Mouse (Mus musculus) hindbrain, embryonic 15.5 days (tissue): ENCODE data around the gene Tssk3. TPM values are rescaled to one million over a fixed set of nuclear protein-coding genes. Genes with fewer than 3 reads are reported as not detected.

Experiments
- ATAC-seq: fragments of 200-750 bp; cut with Nextera tagmentation; 2 replicates; pipeline ENCODE4 v1.8.0; 2017; ENCODE audit warnings: low read depth, moderate number of reproducible peaks, moderate TSS enrichment; ENCODE audit not compliant: low FRiP score
- H3K27ac ChIP-seq: fragments of 300-500 bp; sonication (generic); replicated peaks from 2 replicates; pipeline ENCODE4 v1.5.1; 2015; ENCODE audit warnings: mild to moderate bottlenecking, inconsistent platforms
- H3K27me3 ChIP-seq: fragments of 300-500 bp; sonication (generic); 2 replicates; pipeline ENCODE4 v1.6.1; 2015; ENCODE audit warnings: control low read depth, inconsistent platforms
- H3K36me3 ChIP-seq: fragments of 300-500 bp; sonication (generic); 2 replicates; pipeline ENCODE4 v1.6.1; 2015; ENCODE audit warnings: control low read depth, inconsistent platforms
- H3K4me1 ChIP-seq: fragments of 300-500 bp; sonication (generic); replicated peaks from 2 replicates; pipeline ENCODE4 v1.6.1; 2015; ENCODE audit warnings: control low read depth, inconsistent platforms
- H3K4me2 ChIP-seq: fragments of 300-500 bp; sonication (generic); 2 replicates; pipeline ENCODE4 v1.6.1; 2015; ENCODE audit warnings: moderate library complexity, mild to moderate bottlenecking, inconsistent platforms
- H3K4me3 ChIP-seq: fragments of 300-500 bp; sonication (generic); 2 replicates; pipeline ENCODE4 v1.5.1; 2015; ENCODE audit warnings: mild to moderate bottlenecking, inconsistent platforms
- H3K9ac ChIP-seq: fragments of 300-500 bp; sonication (generic); 2 replicates; pipeline ENCODE4 v1.6.1; 2015; ENCODE audit warnings: inconsistent platforms
- H3K9me3 ChIP-seq: fragments of 300-500 bp; sonication (generic); 2 replicates; pipeline ENCODE4 v1.6.1; 2016; ENCODE audit warnings: control low read depth, inconsistent platforms
- WGBS: fragments of 180-500 bp; shearing (Covaris S2); methylation state at CpG from one replicate; pipeline ENCODE4 v1.1.7; 2015; 5-methylcytosine and 5-hydroxymethylcytosine counted together
- polyA plus RNA-seq: library from polyadenylated mRNA; unstranded; fragments of >200 nt; fragmentation: Nextera tagmentation; extraction: Ambion mirVana; gene quantifications from 2 replicates; pipeline ENCODE4 v1.2.1, GENCODE M21; 2015

The Tssk3 gene
- polyA plus RNA-seq, 1 experiment from 2014 or later, result 0.53 TPM

DNA sequence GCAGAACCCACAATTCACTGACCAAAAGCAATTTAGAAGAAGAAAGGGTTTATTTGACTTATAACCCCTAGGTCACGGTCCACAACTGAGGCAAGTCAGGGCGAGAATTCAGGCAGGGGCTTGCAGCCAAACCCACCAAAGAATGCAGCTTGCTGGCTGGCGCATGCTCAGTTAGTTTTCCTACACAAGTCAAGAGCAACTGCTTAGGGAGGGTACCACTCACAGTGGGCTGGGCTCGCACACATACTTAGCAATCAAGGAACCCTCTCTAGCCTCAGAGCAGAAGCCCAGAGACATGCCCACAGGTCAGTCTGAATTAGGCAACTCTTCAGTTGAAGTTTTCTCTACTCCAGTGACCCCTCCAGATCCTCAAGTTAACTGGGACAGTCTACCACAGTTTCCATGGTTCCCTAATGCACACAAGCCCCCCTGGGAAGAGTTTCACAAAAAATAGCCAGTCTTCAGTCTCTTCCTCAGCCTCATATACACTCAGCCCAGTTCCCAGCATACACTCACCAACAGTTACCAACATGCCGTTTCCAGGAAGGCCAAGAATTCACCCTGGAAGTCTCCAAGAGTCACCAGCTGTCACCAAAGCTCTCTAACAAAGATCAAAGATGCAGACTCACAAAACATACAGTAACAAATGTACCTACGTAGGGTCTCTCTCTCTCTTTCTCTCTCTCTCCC lies 20.0 kb upstream of the Tssk3 start:
- no peak for ATAC-seq
- 29% methylated on average over 6 of the region's 6 CpGs for WGBS
- Histone ChIP-seq H3K9ac (no peak overlapping the region), H3K4me3 (no peak overlapping the region), H3K36me3 (0 out of 2 replicates have a peak, but pooled peaks cover 5% of the 10 kb centered on the region), H3K27ac (peak overlapping the region; percentile 66), H3K4me1 (peaks cover 42% of the 10 kb centered on the region), H3K9me3 (no peaks in the 10 kb centered on the region), H3K4me2 (no peak overlapping the region), H3K27me3 (no peaks in the 10 kb centered on the region)

GRCm38 (mm10) chr4:129509650-129510049 lies 18.8 kb upstream of the Tssk3 start:
- no peaks in the 10 kb centered on the region for H3K27me3 ChIP-seq
- no peak for ATAC-seq
- H3K4me3 ChIP-seq, result no peak overlapping the region
- H3K27ac ChIP-seq, result no peak overlapping the region
- H3K9me3 ChIP-seq, result no peaks in the 10 kb centered on the region
- H3K4me1 ChIP-seq, result peaks cover 32% of the 10 kb centered on the region
- no peak overlapping the region for H3K4me2 ChIP-seq
- no peak overlapping the region for H3K9ac ChIP-seq
- 60% methylated on average over 3 of the region's 3 CpGs for WGBS
- H3K36me3 ChIP-seq, result no peaks in the 10 kb centered on the region

- 49% methylated on average over 15 of the region's 15 CpGs for WGBS
- Histone ChIP-seq H3K27ac (0 out of 2 replicates have a peak overlapping the region, but pooled peaks have one; percentile 27), H3K4me3 (no peak overlapping the region), H3K4me1 (peaks cover 32% of the 10 kb centered on the region), H3K9ac (no peak overlapping the region), H3K4me2 (no peak overlapping the region), H3K27me3 (no peaks in the 10 kb centered on the region), H3K9me3 (no peaks in the 10 kb centered on the region), H3K36me3 (no peaks in the 10 kb centered on the region)
- ATAC-seq, result no peak
Observed at GRCm38 (mm10) chr4:129508834-129509600, 18.2 kb upstream of the Tssk3 start.

GRCm38 (mm10) chr4:129508237-129508515 lies 17.4 kb upstream of the Tssk3 start:
- Histone ChIP-seq H3K27me3 (no peaks in the 10 kb centered on the region), H3K36me3 (no peaks in the 10 kb centered on the region), H3K4me3 (no peak overlapping the region), H3K9me3 (no peaks in the 10 kb centered on the region), H3K4me1 (peaks cover 30% of the 10 kb centered on the region), H3K4me2 (no peak overlapping the region), H3K9ac (no peak overlapping the region), H3K27ac (no peak overlapping the region)
- ATAC-seq, result no peak
- WGBS, result 65% methylated on average over 3 of the region's 3 CpGs

DNA sequence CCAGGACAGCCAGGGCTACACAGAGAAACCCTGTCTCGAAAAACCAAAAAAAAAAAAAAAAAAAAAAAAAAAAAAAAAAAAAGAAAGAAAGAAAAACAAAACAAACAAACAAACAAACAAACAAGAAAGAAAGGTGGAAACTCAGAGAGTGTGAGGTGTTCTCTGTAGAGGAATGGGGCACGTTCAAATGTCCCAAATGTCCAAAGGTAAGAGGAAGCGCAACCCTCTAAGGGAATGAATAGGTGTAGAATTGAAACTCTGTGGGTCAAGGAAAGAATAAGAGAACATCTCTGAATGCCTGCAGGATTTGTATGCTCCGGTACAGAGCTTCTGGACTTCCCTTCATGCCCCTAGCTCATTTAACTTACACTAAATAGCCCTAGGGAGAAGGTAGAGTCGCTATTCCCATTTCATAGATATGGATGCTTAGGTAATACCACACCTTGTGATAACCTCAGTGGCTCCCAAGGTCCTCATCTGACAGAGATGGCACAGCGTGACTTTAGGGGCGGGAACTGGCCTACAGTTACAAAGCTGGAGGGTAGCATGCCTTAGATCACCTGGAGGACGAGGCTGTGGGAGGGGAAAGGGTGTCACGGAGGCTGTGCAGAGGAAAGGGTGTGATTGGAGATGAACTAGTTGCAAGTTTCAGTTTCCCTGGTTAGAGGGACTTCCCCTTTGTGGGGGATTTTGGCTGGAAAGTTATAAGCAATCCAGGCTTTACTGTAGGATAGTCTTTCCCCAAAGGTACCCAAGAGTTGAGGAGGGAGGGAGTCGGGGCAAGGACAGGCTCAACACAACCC lies 16.8 kb upstream of the Tssk3 start:
- no peaks in the 10 kb centered on the region for H3K36me3 ChIP-seq
- WGBS, result 75% methylated on average over 9 of the region's 10 CpGs
- H3K27me3 ChIP-seq, result no peaks in the 10 kb centered on the region
- ATAC-seq, result no peak
- no peak overlapping the region for H3K4me3 ChIP-seq
- peaks cover 25% of the 10 kb centered on the region for H3K4me1 ChIP-seq
- no peak overlapping the region for H3K4me2 ChIP-seq
- no peak overlapping the region for H3K9ac ChIP-seq
- H3K27ac ChIP-seq, result no peak overlapping the region
- H3K9me3 ChIP-seq, result no peaks in the 10 kb centered on the region

DNA sequence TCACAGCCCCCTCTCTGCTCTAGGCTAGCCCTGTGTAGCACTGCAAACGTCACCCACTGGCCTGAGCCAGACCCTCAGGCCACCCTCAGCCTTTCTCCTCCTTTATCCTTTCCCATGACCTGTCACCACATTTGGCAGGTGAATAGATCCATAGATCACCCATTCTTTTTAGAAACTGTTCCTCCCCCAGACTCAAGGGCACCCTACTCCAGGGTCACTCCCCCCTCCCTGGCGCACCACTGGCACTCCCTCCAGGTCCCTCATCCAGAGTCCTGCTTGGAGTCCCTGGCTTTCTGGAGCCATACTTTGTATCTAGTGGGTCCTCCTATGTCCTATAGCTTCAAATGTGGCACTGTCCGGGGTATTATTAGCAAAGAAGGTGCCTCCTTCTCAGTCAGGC lies 14.7 kb upstream of the Tssk3 start:
- no peak overlapping the region for H3K27ac ChIP-seq
- H3K4me1 ChIP-seq, result peaks cover 20% of the 10 kb centered on the region; the same call in 1 of the 2 replicates
- WGBS, result 76% methylated on average over 3 of the region's 3 CpGs
- no peak for ATAC-seq
- no peak overlapping the region for H3K9ac ChIP-seq
- no peaks in the 10 kb centered on the region for H3K9me3 ChIP-seq
- H3K27me3 ChIP-seq, result no peaks in the 10 kb centered on the region
- H3K4me2 ChIP-seq, result no peak overlapping the region
- no peak overlapping the region for H3K4me3 ChIP-seq
- H3K36me3 ChIP-seq, result no peaks in the 10 kb centered on the region

DNA sequence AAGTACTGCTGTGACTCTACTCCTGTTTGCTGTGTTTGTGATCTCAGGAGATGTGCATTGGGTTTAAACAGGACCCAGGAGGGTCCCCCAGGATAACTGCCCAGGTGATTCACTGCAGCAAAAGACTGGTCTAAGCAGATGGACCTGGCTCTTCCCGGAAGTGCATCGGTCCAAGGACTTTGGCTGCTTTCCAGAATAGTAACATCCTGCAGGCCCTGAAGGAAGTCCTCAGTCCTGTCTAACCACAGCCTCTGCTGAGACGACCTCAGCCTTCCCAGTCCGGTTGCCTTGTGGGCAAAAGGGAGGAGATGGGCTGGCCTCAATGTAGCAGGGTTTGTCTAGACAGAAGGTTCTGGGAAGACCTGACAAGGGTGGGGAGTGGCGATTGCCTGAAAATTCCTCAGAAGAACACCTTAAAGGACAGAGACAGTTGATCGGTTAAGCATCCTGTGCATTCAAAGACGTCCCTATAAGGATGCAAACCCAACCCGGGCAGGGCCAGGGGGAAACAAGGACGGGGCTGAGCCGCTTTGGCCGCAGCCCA lies 12.2 kb upstream of the Tssk3 start:
- ATAC-seq, result no peak
- no peaks in the 10 kb centered on the region for H3K27me3 ChIP-seq
- WGBS, result 77% methylated on average over 11 of the region's 11 CpGs

DNA sequence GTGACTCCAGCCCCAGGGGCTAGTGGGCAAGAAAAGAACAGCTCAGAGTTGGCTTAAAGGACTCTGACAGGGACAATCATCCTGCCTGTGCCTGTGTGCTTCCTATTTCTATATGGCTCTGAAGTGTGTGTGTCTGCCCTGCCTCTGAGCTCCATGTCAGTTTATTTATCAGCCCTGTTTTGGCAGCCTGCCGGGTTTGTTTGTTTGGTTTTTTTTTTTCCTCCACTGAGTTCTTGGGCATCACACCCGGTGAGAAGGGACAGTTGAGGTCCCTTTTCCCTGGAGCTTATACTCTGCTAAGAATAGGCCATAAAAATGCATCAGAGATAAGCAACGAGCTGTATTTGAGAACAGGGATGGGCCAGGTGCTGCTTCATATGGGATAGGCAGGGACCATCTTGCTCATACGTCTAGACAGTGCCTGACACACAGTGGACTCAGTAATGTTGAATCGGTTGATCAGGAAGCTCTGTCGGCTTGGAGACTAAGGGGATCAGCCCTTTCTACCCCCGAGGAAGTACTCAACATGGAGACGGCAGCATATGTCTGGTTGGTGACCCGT lies 11.6 kb upstream of the Tssk3 start:
- H3K27me3 ChIP-seq, result no peaks in the 10 kb centered on the region
- peaks cover 15% of the 10 kb centered on the region; the same call in 1 of the 2 replicates for H3K4me1 ChIP-seq
- ATAC-seq, result no peak
- no peak overlapping the region for H3K4me2 ChIP-seq
- H3K9ac ChIP-seq, result no peak overlapping the region
- no peak overlapping the region for H3K27ac ChIP-seq
- no peak overlapping the region for H3K4me3 ChIP-seq
- H3K9me3 ChIP-seq, result no peaks in the 10 kb centered on the region
- H3K36me3 ChIP-seq, result no peaks in the 10 kb centered on the region
- WGBS, result 73% methylated on average over 9 of the region's 9 CpGs

More for the DNA sequence above, 12.2 kb upstream of the Tssk3 start:
- no peaks in the 10 kb centered on the region for H3K9me3 ChIP-seq
- H3K36me3 ChIP-seq, result no peaks in the 10 kb centered on the region
- no peak overlapping the region for H3K27ac ChIP-seq
- no peak overlapping the region for H3K4me2 ChIP-seq
- H3K4me1 ChIP-seq, result peaks cover 15% of the 10 kb centered on the region; the same call in 1 of the 2 replicates
- H3K9ac ChIP-seq, result no peak overlapping the region
- no peak overlapping the region for H3K4me3 ChIP-seq

- Histone ChIP-seq H3K4me1 (peaks cover 27% of the 10 kb centered on the region), H3K27me3 (no peaks in the 10 kb centered on the region), H3K36me3 (no peaks in the 10 kb centered on the region), H3K27ac (peak overlapping the region; percentile 78), H3K9ac (peak overlapping the region; percentile 55), H3K9me3 (no peaks in the 10 kb centered on the region), H3K4me2 (peak overlapping the region; percentile 97), H3K4me3 (peak overlapping the region; percentile 61)
- 2% methylated on average over 49 of the region's 49 CpGs for WGBS
- peak; percentile 77 for ATAC-seq
Observed at GRCm38 (mm10) chr4:129500607-129501566, 10.1 kb upstream of the Tssk3 start.

DNA sequence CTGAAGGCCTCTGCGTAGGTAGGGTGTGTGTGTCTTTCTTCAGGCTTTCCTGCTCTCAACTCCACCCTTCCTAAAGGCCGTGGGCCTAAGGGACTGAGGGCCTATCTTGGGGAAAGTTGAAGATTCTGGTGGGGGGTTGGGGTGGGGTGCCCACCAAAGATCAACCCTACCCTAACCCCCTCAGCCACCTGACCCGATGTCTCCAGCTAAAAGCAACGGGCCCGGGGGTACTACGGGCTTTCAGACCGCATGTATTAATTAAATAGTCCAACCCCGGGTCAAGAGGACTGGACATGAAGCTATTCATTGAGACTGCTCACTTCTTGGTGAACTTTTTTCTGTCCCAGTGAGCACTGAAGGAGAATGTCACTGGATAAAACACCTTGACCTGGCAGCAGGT lies 9.2 kb upstream of the Tssk3 start:
- Histone ChIP-seq H3K27me3 (no peaks in the 10 kb centered on the region), H3K27ac (peak overlapping the region; percentile 78; the same call in 1 of the 2 replicates)

GRCm38 (mm10) chr4:129498941-129499340 lies 8.1 kb upstream of the Tssk3 start:
- Histone ChIP-seq H3K36me3 (no peaks in the 10 kb centered on the region), H3K9me3 (no peaks in the 10 kb centered on the region), H3K27me3 (no peaks in the 10 kb centered on the region), H3K4me2 (no peak overlapping the region), H3K4me1 (peaks cover 31% of the 10 kb centered on the region), H3K27ac (no peak overlapping the region), H3K9ac (no peak overlapping the region), H3K4me3 (no peak overlapping the region)
- WGBS, result 74% methylated on average over 3 of the region's 3 CpGs
- ATAC-seq, result no peak

More for the DNA sequence above, 9.2 kb upstream of the Tssk3 start:
- Histone ChIP-seq H3K9ac (no peak overlapping the region), H3K4me3 (peak overlapping the region; percentile 61; the same call in 1 of the 2 replicates), H3K36me3 (no peaks in the 10 kb centered on the region), H3K4me1 (peaks cover 31% of the 10 kb centered on the region), H3K9me3 (no peaks in the 10 kb centered on the region), H3K4me2 (peak overlapping the region; percentile 97)
- ATAC-seq, result no peak
- WGBS, result 77% methylated on average over 8 of the region's 8 CpGs
